Mouse (Mus musculus) kidney, postnatal 14 days (tissue): ENCODE data around the gene Klhl10.

Experiments used
- DNase-seq: peaks from one replicate; pipeline ENCODE4 v3.0.0; 2022; ENCODE audit warnings: mixed read lengths

The Klhl10 gene

DNA sequence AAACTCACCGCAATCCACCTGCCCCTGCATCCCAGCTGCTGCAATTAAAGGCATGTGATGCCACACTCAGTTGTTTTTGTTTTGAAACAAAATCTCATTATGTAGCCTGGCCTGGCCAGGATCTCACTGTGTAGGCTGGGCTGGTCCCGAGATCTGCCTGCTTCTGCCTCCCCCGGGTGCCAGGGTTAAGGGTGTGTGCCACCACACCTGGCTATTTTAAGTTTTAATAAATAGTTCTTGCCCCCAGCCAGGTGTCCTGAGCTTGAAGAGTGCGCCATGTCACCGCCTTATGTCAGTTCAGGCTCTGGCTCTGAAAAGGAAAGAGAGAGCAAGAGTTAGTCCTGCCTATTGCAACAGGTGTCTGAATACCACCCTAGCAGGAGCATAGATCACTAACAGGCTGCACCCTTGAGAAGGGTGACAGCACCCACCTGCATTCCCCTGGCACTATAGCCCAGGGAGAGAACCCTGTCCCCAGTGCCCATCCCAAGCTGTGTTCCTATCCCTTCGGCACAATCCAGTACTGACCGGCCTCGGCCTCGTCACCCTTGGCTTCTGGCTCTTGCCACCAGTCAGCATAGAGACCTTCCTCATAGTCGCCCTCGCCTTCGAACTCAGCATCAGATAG, 32.8 kb upstream of the Klhl10 start:
- DNase-seq = no peak

DNA sequence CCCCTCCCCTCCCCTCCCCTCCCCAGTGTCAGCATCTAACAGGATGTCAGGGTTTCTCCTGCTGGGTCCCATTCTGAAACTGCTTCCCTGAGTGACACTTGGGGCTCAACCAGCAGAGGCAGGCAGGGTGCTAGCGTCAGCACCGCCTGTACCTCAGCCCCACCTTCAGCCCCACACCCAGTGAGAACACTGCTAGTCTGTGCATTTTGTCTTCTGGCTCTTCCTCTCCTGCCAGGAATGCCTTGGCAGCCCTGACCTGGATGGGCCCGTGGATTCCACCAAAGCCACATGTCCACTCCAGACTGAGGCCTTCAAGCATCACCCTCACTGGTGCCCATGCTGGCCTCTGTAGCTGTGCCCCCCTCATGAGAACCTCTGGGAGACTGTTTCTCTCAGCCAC, 32.0 kb upstream of the Klhl10 start:
- DNase-seq = no peak

DNA sequence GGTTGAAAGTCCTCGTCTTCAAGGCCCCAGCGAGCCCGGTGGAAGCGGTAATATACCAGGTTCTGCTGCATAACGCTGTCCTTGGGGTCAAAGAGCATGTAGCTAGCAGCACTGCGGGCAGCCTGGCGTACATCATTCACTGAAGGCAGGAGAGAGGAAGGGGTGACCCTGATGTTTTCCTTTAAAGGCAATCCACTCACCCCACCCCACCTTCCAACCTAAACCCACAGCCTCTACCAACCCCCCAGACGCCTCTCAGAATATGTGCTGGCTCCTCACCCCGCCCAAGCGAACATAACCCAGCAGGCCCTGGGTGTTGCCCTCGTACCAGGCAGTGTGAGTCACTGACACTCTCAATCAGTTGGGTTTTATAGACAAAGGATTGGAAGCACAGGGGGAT, 30.0 kb upstream of the Klhl10 start:
- no peak for DNase-seq

DNA sequence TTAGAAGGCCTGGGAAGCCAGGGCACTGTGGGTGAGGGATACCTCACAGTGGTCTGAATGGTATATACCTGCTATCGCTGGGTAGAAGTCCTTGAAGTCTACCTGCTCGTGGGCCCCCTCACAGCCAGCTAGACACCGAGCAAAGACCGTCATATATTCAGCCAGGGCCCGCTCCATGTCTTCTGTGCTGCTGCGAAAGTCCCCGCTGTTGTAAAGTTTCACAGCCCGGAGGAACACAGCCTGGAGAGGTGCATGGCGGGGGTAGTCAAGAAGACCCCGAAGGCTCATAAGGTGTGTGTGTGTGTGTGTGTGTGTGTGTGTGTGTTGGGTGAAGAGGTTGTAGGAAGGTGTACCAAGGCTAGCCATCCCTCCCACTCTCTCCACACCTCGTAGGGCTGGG, 28.2 kb upstream of the Klhl10 start:
- DNase-seq = no peak

DNA sequence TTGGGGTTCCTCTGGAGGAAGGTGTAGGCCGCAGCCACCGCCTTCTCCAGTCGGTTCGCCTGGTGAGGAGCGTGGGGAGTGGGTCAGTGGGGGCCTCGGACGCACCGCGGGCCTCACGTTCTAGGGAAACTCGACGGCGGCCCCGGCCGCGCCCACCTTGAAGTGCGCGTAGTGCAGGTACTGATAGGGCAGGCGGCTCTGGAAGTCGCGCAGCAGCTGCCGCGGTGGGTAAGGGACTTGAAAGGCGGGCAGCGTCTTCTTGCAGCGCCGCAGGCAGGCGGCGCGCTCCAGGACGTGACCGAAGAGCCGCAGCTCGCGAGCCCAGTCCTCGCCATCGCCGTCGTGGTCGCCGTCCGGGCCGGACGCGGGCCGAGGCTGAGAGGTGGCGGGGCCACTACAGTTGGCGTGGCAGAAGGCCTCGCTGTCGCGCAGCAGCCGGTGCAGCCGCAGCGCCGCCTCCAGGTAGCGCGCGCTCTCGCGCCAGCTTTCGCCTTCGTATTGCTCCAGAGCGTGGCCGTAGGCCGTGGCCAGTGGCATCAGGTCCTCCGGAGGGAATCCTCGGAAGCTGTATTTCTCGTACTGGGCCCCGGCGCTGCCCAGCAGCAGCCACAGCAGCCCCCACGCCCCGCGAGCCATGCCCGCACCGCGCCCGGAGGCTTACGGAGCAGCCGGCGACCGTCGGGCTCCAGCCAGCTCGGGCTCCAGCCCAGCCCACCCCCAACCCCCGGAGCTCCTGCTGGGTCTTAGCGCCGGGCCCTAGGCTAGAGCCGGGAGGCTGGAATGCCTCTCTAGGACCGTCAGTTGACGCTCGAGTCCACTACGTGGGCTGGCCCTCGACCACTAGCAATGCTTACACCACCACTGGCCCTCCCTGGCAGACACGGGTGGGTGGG, 27.4 kb upstream of the Klhl10 start, which contains the start of gene P3h4:
TSS of gene P3h4 (minus strand) at position 816 of the 893 bp plus-strand sequence.
- peak; percentile 91 for DNase-seq

DNA sequence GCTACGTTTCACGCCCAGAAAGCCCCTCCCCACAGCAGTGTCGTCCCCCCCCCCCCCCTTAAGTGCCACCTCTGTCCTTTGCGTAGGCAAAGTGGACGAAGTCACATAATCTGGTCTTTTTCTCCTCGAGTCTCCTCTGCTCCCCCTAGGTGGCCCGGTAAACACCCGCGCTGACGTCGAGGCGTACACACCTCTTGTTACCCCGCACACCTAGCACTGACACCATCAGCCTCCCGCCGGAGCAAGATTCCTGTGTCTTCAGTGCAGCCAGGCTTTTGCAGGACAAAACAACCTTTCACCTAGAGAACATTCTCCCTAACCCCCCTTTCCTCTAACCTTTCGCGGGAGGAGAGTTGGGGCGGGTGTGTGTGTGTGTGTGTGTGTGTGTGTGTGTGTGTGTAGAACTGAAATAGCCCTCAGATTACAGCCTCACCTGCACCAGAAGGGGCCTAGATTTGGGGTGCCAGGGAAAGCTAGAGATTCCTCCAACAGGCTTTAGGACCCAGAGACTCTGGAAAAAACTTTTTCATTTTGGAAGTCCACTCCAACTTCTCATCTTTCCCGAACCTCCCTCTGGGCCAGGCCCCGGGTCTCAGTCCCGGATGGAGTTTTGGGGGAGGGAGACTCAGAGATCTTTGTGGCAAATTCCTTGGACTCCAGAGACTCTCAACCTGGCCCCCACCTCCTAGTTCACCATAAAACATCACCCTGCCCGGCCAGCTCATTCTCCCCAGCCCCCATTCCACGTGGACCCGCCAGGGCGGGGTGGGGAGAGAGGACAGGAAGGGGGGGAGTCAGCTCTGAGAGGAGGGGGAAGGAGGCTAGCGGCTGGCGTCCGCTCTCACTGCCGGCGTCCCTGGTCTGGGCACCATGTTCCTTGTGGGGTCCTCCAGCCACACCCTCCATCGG, 26.5 kb upstream of the Klhl10 start, which contains the start of gene Fkbp10:
TSS of gene Fkbp10 (plus strand) at position 784 of the 909 bp plus-strand sequence.
- DNase-seq = peak; percentile 73

DNA sequence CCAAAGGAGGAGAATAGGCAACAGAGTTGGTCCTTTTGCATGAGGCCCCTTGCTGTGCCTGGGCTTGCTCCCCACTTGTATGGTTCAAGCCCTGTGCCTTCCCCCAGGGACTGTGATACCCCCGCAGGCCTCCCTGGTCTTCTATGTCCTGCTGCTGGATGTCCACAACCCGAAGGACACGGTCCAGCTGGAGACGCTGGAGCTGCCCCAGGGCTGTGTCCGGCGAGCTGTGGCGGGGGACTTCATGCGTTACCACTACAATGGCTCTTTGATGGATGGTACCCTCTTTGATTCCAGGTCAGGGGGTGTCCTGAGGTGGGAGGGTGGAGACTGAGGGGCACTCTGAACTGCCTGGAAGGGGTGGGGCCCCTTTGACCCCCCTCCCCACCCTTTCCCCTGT, 20.2 kb upstream of the Klhl10 start:
- DNase-seq = no peak

DNA sequence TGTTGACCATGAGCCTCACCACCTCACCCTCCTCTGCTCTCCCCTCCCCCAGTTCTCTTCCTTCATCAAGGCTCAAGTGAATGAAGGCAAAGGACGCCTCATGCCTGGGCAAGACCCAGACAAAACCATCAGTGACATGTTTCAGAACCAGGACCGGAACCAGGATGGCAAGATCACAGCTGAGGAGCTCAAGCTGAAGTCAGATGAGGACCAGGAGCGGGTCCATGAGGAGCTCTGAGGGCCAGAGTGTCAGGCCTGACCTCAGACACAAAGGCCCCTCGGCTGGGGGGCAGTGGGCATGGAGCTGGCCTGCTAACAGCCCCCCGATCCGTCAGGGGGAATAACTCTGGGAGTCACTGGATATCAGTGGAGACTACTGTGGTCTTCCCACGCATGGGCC, 17.9 kb upstream of the Klhl10 start:
- DNase-seq = no peak

DNA sequence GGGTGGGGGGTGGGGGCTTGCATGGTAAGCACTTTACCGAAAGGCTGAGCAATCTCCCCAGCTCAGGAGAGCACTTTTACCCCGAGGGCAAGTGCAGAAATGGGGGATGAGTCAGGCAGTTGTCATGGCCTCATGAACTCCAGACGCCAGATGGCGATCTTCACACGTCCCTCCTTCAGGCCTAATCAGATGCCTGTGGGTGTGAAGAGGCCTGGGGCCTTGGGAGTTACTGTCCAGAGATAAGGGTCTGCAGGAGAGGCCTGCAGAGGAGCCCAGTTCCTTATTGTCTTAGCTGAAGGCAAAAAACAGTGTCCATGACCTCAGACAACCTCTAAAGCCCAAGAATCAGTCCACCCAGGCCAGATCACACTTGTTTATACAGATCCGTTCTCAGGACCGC, 15.9 kb upstream of the Klhl10 start:
- DNase-seq = peak; percentile 85

DNA sequence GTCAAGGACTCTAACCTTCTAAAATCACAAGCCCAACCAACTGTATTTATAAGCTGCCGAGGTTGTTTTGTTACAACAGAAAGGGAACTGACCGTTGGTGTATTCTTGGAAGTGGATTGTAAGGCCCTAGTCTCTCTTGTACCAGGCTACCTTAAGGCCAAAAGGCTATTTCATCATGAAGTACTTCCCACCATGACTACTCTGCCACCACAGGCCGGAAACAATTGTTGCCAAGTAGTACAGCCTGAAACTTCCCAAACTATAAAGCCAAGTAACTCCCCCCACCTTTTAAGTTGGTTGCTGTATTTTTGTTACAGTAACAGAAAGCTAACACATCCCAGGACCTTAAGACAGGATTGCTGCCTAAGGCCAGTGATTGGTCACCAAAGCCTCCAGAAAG, 14.9 kb upstream of the Klhl10 start:
- no peak for DNase-seq

DNA sequence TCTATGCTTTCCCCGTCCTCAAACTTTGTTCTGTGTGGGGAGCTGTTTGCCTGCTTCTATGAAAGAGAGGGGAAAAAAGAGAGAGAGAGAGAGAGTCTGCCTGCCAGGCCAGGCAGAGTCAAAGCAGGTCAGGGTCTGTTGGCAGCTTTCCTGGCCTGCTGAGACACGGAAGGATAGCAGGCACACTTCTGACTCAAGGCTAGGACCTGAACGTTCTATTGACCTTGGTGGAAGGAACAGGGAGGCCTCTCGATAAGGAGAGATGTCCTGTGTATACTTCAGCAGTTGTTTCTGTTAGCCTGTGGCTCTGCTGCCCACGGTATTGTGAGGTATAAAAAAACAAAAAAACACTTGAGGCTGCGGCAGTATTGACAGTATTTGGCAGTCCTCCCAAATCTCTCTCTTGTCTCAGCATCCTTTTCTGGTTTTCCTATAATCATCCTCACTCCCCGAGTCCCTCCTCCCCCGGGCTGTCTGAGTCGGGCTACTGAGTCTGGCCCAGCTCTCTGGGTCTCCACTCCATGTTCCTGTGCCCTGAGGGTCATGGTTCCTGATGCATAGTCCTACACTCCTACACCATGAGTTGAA, 13.0 kb upstream of the Klhl10 start:
- no peak for DNase-seq

DNA sequence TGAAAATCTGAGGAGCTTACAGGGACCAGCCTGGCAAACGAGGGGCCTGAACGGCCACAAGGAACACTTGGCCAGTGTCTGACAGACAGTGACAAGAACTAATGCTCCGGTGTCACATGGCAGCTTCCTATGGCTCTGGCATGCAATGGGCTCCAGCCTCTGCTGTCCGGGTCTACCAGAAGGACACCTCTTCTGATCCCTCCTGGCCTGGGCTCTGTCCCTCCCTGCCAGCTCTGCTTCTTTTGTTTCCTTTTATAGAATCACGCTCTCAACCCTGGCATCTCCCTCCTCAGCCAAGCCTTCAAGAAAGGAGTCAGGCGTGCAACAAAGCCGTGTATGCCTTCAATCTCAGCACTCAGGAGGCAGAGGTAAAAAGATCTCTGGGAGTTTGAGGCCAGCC, 11.7 kb upstream of the Klhl10 start:
- DNase-seq = no peak

DNA sequence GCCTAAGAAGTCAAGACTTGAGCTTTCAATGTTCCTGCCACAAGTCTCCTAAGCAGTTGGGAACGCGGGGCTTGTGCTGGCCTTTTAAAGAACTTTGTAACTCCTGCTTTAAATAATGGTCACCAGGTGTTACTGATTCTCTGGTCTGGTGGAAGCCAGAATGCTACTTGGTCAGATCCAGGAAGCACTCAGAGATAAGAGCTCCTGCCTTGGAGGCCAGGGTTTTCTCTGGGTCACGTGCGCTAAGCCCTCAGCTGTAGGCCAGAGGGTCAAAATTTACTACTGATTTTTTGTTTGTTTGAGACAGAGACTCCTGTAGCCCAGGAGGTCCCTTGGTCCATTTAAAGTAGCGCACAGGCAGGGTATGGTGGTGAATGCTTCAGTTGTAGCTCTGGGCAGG, 9.7 kb upstream of the Klhl10 start:
- DNase-seq = no peak

DNA sequence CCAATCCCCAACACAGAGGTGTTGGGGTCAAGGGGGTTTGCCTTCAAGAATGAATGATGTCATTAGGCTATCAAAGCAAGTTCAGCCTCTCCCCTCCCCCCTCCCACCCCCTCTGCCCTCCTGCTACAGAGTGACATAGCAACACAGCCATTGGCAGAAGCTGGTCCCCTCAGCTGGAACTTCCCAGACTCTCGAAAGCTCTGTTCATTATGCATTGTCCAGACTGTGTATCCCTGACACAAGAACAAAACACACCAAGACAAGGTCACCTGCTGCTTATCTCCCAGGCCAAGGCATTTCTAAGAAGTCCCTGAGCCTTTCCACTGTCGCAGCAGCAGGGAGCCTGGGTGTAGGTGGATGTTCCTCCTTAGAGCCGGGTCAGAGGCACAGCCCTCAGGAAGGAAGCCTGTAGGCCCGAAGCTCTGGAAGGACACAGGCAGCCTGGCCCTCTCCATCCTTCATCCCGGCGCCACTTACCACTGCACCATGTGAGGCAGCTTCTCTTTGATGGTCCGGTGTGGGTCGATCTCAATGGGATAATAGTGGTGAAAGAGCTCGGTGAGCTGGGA, 6.0 kb upstream of the Klhl10 start:
- no peak for DNase-seq

DNA sequence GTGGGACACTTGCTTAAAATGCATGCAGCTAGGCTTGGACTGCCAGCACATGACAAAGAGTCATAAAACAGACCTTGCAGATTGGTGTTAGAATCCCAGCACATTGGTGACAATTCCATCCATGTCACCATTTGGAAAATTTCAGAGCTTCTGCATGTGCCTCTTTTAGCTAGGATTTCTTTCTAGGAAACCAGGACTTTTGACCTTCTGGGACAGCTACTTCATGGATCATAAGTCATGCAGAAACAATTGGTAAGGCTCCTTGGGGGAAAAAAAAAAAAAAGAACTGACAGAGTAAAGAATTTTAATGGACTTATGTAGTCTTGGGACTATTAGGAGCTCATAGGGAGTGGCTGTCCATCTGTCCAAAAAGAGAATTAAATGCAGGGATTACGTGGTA, 3.8 kb upstream of the Klhl10 start:
- no peak for DNase-seq

DNA sequence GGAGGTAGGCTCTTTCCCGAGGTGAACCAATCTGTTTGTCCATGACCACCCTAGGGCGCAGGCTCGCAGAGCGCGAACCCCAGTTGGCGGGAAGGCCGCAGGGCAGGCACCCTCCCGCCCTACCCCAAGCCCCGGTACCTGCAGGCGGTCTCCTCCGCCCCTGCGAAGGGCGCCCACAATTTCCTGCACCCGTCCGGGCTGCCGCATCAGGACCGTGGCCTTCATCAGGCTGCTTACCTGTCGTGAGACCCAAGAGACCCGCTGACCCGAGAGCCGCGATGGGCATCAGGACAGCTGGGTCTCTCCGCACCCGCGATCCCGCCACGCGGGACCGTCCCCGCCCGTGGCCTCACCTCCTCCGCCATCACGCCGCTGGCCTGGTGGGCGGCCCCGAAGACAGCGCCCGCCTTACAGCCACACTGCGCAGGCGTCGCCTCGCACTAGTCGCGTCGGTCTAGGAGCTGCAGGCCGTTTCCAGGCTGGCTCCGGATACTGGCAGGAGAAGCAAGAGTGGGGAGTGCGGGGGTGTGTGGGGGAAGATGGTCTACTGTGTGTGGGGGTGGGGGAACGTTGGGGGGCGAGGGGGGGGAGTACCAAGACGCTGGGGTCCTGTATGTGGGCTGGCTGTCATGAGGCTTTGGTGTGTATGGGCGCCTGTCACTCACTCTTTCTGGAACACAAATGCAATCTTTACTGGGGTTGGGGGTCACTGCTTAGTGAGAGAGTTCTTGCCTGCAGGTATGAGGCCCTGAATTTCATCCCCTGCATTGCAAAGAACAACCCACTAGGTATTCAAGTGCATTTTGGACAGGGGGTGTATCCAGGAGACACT, 810 bp upstream of the Klhl10 start:
- peak; percentile 92 for DNase-seq

DNA sequence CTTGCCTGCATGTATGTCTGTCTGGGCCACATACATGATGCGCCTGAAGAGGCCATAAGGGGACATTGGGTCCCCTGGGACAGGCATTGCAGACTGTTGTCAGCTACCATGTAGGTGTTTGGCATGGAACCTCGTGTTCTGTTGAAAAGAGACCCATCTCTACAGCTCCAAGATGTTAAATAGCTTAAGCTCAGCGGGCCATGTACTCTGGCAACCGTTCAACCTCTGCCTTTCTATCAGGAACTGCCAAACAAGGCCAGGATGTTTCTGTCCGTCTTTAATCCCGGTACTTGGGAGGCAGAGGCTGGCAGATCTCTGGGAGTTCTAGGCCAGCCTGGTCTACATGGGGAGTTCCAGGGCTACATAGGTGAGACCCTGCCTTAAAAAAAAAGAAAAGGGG, 908 bp downstream of the Klhl10 start:
- DNase-seq = peak; percentile 45

DNA sequence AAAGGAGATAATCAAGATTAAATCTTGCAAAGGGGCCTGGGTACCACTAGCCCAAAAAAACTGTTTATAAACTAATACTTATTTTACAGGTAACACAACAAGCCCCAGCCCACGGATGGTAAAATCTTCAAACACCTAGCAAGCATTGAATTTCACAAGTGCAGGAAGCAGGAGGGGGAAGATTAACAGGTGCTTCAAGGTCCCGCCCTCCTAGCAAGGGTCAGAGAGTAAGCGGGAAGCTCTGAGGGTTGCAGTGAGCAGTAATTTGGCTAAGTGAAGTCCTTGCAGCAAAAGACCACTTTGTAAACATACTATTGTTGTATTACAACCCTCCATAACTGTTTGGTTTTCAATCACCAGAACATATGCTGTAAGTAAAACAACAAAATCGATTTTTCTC, 15.5 kb downstream of the Klhl10 start:
- DNase-seq = no peak

DNA sequence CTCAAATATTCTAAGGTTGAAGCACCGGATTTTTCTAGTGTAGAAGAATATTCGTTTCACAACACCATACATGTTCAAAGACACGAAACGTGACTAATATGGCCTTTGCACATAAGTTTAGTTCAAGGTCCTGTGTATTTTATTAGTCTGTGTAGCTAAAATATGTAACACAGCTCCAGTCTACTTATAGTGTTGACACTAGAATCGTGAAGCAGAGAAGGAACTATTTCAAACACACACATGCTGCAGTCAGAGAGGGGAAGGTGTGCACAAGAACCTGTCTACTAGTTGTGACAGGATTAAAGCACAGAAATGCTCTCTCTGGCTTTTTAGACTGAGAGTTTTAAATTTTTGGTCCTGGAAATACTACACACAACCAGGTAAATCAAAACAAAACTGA, 16.0 kb downstream of the Klhl10 start:
- DNase-seq = no peak

DNA sequence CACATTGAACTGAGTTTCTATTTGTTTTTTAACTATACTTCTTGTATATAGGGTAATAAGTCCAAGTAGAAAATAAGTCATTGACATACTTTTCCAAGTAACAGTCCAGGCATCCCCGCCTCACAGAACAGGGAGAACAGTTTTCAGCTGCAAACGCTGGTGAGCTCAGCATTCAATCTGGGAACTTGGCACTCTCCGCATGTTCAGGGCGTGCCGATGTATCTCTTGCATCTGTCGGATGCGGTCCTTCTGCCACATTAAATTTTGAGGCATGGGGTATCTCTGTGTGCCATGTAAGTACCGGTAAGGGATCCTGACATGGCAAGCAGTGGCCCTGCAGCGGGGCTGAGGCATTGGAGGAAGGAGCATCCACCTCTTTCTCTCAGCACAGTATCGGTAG, 21.0 kb downstream of the Klhl10 start:
- no peak for DNase-seq

DNA sequence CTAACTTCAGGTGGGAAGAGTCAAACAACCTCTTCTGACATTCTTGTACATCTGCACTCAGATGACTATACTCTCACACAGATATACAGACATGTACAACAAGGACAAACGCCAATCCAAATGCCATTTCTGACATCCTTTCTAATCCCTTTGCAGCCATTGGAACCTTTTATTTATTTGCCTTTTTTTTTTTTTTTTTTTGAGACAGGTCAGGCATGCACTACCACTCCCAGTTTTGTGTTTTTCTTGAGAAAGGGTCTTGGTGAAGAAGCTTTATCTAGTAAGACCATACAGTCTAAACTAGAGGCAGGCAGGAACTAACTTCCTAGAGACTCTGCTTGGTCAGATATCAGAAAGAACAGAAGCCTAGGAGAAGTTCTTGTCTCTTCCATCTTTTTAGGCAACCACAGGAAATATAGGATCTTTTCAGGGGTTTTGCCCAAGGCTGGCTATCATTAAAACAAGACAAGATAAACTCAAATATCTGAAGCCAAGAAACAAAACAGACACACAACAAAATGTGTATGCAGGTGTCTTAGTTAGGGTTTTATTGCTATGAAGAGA, 23.6 kb downstream of the Klhl10 start:
- DNase-seq = no peak
